Mouse (Mus musculus) spleen, postnatal 0 days (tissue): ENCODE data around the gene Slfn3. TPM values are rescaled to one million over a fixed set of nuclear protein-coding genes. Genes with fewer than 3 reads are reported as not detected.

Experiments used
- polyA plus RNA-seq: library from polyadenylated mRNA; unstranded; fragments of >200 nt; fragmentation: Nextera tagmentation; extraction: Ambion mirVana; gene quantifications from 2 replicates; pipeline ENCODE4 v1.2.1, GENCODE M21; 2015

The Slfn3 gene
- polyA plus RNA-seq = 2.5 and 2.9 TPM in 2 replicates

DNA sequence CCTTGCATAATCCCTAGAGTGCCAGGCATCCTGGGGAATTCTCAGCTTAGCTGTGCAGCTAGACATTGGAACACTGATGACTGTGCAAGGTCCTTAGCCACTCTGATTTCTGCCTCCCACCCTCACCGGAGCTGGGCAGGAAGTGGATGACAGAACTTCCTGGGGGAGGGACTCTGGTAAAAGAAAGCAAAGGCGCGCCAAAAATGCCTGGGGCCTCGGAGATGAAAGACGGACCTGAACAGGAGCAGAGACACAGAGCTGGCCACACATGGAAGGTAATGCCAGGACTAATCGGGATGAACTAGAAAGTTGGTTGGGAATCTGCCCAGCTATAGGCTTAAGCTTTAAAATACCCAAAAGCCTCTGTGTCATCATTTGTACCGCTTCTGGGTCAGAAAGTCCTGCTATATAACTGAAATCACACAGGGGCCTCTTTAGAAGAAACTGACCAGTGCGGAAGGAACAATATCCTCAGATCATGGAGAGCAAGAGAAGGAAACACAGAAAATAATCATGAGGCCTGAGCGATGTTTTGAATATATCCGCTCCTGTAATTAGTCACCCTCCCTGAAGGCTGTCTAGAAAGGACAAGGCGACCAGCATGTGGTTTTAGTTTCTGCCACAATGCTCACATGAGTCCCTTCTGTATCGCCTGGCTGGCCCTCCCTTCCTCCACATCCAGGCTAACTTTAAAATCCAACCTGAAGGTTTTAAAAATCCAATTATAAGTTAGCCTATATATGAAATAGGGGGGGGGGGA, at the start of gene Slfn3:
TSS of gene Slfn3 (plus strand) at position 197 of the 760 bp plus-strand sequence.

DNA sequence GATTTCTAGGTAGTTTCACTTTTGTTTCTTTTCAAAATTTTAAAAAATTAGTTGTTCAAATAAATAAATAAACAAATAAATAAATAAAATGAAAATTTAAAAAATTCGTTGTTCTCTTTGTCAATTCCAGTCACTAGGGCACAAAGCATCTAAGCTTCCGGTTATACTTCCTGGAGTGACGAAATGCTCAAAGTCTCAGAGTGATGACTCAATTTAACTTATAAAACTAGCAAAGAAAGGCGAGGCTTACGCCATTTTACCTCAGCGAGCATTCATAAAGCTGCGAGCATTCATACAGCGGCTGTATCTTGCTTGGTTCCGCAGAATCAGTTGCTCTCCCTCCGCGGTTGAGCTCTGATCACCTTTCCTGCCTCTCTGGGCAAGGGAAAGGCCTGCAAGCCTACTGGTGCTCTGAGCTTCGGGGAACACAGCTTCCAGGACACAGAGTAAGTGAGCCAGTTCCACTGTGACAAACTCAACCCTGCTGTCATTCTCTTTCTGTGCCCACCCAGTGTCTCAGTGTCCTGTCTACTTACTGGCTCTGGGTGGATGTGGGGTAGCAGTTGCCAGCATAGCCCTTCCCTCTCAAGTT, 16.1 kb upstream of the Slfn3 start, which contains the start of gene Slfn4:
TSS of gene Slfn4 (plus strand) at position 239 of the 592 bp plus-strand sequence.

Other genes with a start within 250 kb of the Slfn3 start
- gene Slfn5, start 240.0 kb upstream of the Slfn3 start, polyA plus RNA-seq = 4.6 and 6.4 TPM in 2 replicates
- gene Slfn9, start 199.5 kb upstream of the Slfn3 start, polyA plus RNA-seq = 5.6 and 5.8 TPM in 2 replicates
- 1.4 and 2.4 TPM in 2 replicates for gene Slfn8, start 170.5 kb upstream of the Slfn3 start, polyA plus RNA-seq
- gene Slfn2, start 126.2 kb upstream of the Slfn3 start, polyA plus RNA-seq = 44.4 and 56.1 TPM in 2 replicates
- 15.8 and 18.2 TPM in 2 replicates for gene Slfn1, start 74.5 kb upstream of the Slfn3 start, polyA plus RNA-seq
- gene Slfn4, start 16.1 kb upstream of the Slfn3 start, polyA plus RNA-seq = 15.7 and 22.2 TPM in 2 replicates
- 24.4 and 25.7 TPM in 2 replicates for gene Slfn14, start 95.4 kb downstream of the Slfn3 start, polyA plus RNA-seq
- 17.3 and 18.6 TPM in 2 replicates for gene Ap2b1, start 107.7 kb downstream of the Slfn3 start, polyA plus RNA-seq
- 5.9 and 6.4 TPM in 2 replicates for gene Pex12, start 111.3 kb downstream of the Slfn3 start, polyA plus RNA-seq
- gene Rasl10b, start 217.8 kb downstream of the Slfn3 start, polyA plus RNA-seq = 0.54 and 0.63 TPM in 2 replicates
- gene Gas2l2, start 238.1 kb downstream of the Slfn3 start, polyA plus RNA-seq = not detected in 2 replicates
- 3.9 and 5.7 TPM in 2 replicates for gene 1700020L24Rik, start 246.3 kb downstream of the Slfn3 start, polyA plus RNA-seq